Mouse (Mus musculus) heart, embryonic 14.5 days (tissue): ENCODE measurements around the gene Atp7a. TPM values are rescaled to one million over a fixed set of nuclear protein-coding genes. Genes with fewer than 3 reads are reported as not detected.

Source experiments
- ATAC-seq: fragments of 200-750 bp; cut with Nextera tagmentation; 2 replicates; pipeline ENCODE4 v1.8.0; 2017; ENCODE audit warnings: low read depth, moderate TSS enrichment; ENCODE audit not compliant: insufficient number of reproducible peaks, insufficient read depth, low FRiP score
- H3K27ac ChIP-seq, 2 experiments: fragments of 200-500 bp in 1 of 2; fragments of 300-500 bp in 1 of 2; sonication (generic) in 1 of 2; replicated peaks in 1 of 2; 2 replicates each; pipeline ENCODE4 v1.5.1; 2012 to 2014; ENCODE audit warnings: low read depth in 2 of 2, low read length in 2 of 2, control low read depth in 1 of 2, mild to moderate bottlenecking in 1 of 2, mixed read lengths in 1 of 2; ENCODE audit not compliant: control insufficient read depth in 1 of 2, insufficient read depth in 1 of 2
- H3K27me3 ChIP-seq: fragments of 300-500 bp; sonication (generic); 2 replicates; pipeline ENCODE4 v1.6.1; 2014; ENCODE audit warnings: mild to moderate bottlenecking, low read length, control low read depth; ENCODE audit not compliant: control insufficient read depth, insufficient read depth
- H3K36me3 ChIP-seq: fragments of 300-500 bp; sonication (generic); 2 replicates; pipeline ENCODE4 v1.6.1; 2014; ENCODE audit warnings: mild to moderate bottlenecking, control low read depth, low read length, mixed read lengths; ENCODE audit not compliant: control insufficient read depth, insufficient read depth
- H3K4me1 ChIP-seq, 2 experiments: fragments of 200-500 bp in 1 of 2; fragments of 300-500 bp in 1 of 2; sonication (generic) in 1 of 2; 2 replicates each; pipeline ENCODE4 v1.6.1; 2012 to 2014; ENCODE audit warnings: low read length in 2 of 2, control low read depth in 1 of 2, mixed read lengths in 1 of 2; ENCODE audit not compliant: control insufficient read depth in 2 of 2, insufficient read depth in 2 of 2
- H3K4me2 ChIP-seq: fragments of 300-500 bp; sonication (generic); 2 replicates; pipeline ENCODE4 v1.6.1; 2014; ENCODE audit warnings: mild to moderate bottlenecking, low read length
- H3K4me3 ChIP-seq, 2 experiments: fragments of 200-500 bp in 1 of 2; fragments of 300-500 bp in 1 of 2; sonication (generic) in 1 of 2; 2 replicates each; pipeline ENCODE4 v1.5.1; 2012 to 2014; ENCODE audit warnings: low read length in 2 of 2, mild to moderate bottlenecking in 2 of 2, control low read depth in 1 of 2, low read depth in 1 of 2, moderate library complexity in 1 of 2; ENCODE audit not compliant: control insufficient read depth in 1 of 2, insufficient read depth in 1 of 2
- H3K9ac ChIP-seq: fragments of 300-500 bp; sonication (generic); 2 replicates; pipeline ENCODE4 v1.6.1; 2014; ENCODE audit warnings: mild to moderate bottlenecking, low read length
- H3K9me3 ChIP-seq: fragments of 300-500 bp; sonication (generic); 2 replicates; pipeline ENCODE4 v1.6.1; 2016; ENCODE audit warnings: low read length, control low read depth; ENCODE audit not compliant: control insufficient read depth
- WGBS: fragments of 180-500 bp; shearing (Covaris S2); extraction: QIAGEN DNeasy Blood & Tissue Kit; methylation state at CpG from one replicate; pipeline ENCODE4 v1.1.7; 2014; 5-methylcytosine and 5-hydroxymethylcytosine counted together
- polyA plus RNA-seq: library from polyadenylated mRNA; unstranded; fragments of >200 nt; fragmentation: Nextera tagmentation; extraction: Ambion mirVana; gene quantifications from 2 replicates; pipeline ENCODE4 v1.2.1, GENCODE M21; 2014

Atp7a gene
- polyA plus RNA-seq, 1 experiment from 2014 or later, result 17.1 TPM

GRCm38 (mm10) chrX:106082518-106082917 is 55.4 kb downstream of the Atp7a start:
- H3K36me3 ChIP-seq, result peaks cover 8% of the 10 kb centered on the region; the same call in 1 of the 2 replicates
- H3K4me3 ChIP-seq, result no peak overlapping the region
- H3K4me1 ChIP-seq, result no peaks in the 10 kb centered on the region
- H3K27ac ChIP-seq, result no peak overlapping the region
- H3K9ac ChIP-seq, result no peak overlapping the region
- H3K4me2 ChIP-seq, result no peak overlapping the region
- ATAC-seq, result no peak
- H3K9me3 ChIP-seq, result 0 out of 2 replicates have a peak, but pooled peaks cover 4% of the 10 kb centered on the region
- no peaks in the 10 kb centered on the region for H3K27me3 ChIP-seq

- H3K27me3 ChIP-seq, result no peaks in the 10 kb centered on the region
- peaks cover 8% of the 10 kb centered on the region; the same call in 1 of the 2 replicates for H3K36me3 ChIP-seq
- no peak overlapping the region for H3K4me3 ChIP-seq
- no peak overlapping the region for H3K27ac ChIP-seq
- no peak overlapping the region for H3K9ac ChIP-seq
- no peak for ATAC-seq
- H3K9me3 ChIP-seq, result no peaks in the 10 kb centered on the region
- no peaks in the 10 kb centered on the region for H3K4me1 ChIP-seq
- H3K4me2 ChIP-seq, result no peak overlapping the region
- WGBS, result 81% methylated on average over 3 of the region's 3 CpGs
Measured at GRCm38 (mm10) chrX:106085132-106085531, 58.1 kb downstream of the Atp7a start.

GRCm38 (mm10) chrX:106085564-106085963 is 58.5 kb downstream of the Atp7a start:
- Histone ChIP-seq H3K27me3 (no peaks in the 10 kb centered on the region), H3K4me3 (no peak overlapping the region), H3K9me3 (no peaks in the 10 kb centered on the region), H3K4me1 (no peaks in the 10 kb centered on the region), H3K4me2 (no peak overlapping the region), H3K27ac (no peak overlapping the region), H3K9ac (no peak overlapping the region), H3K36me3 (peaks cover 8% of the 10 kb centered on the region; the same call in 1 of the 2 replicates)
- ATAC-seq, result no peak
- WGBS, result 92% methylated on average over 2 of the region's 2 CpGs

- peak overlapping the region in 1 of 2 experiments; percentile 44; a peak in 1 of 4 replicates for H3K27ac ChIP-seq
- no peaks in the 10 kb centered on the region for H3K27me3 ChIP-seq
- no peak for ATAC-seq
- H3K4me1 ChIP-seq, result no peaks in the 10 kb centered on the region
- H3K4me3 ChIP-seq, result no peak overlapping the region
- WGBS, result 31% methylated on average over 5 of the region's 5 CpGs
- H3K9ac ChIP-seq, result no peak overlapping the region
- H3K9me3 ChIP-seq, result no peaks in the 10 kb centered on the region
- 0 out of 2 replicates have a peak overlapping the region, but pooled peaks have one; percentile 16 for H3K4me2 ChIP-seq
- H3K36me3 ChIP-seq, result 0 out of 2 replicates have a peak, but pooled peaks cover 7% of the 10 kb centered on the region
Measured at GRCm38 (mm10) chrX:106092939-106093338, 65.9 kb downstream of the Atp7a start.

- WGBS, result 48% methylated on average over 2 of the region's 2 CpGs
- Histone ChIP-seq H3K9ac (no peak overlapping the region), H3K4me2 (no peak overlapping the region), H3K36me3 (peaks cover 36% of the 10 kb centered on the region), H3K4me3 (no peak overlapping the region), H3K27me3 (no peaks in the 10 kb centered on the region), H3K4me1 (no peaks in the 10 kb centered on the region), H3K27ac (no peak overlapping the region), H3K9me3 (no peaks in the 10 kb centered on the region)
- ATAC-seq, result no peak
Measured at GRCm38 (mm10) chrX:106105464-106105863, 78.4 kb downstream of the Atp7a start.

GRCm38 (mm10) chrX:106113881-106114280 is 86.8 kb downstream of the Atp7a start:
- H3K9ac ChIP-seq, result no peak overlapping the region
- H3K4me3 ChIP-seq, result no peak overlapping the region
- H3K27ac ChIP-seq, result no peak overlapping the region
- 80% methylated on average over 4 of the region's 4 CpGs for WGBS
- H3K4me2 ChIP-seq, result no peak overlapping the region
- no peaks in the 10 kb centered on the region for H3K9me3 ChIP-seq
- H3K36me3 ChIP-seq, result peaks cover 17% of the 10 kb centered on the region
- ATAC-seq, result no peak
- H3K4me1 ChIP-seq, result no peaks in the 10 kb centered on the region
- H3K27me3 ChIP-seq, result no peaks in the 10 kb centered on the region

GRCm38 (mm10) chrX:106114674-106115073 is 87.6 kb downstream of the Atp7a start:
- WGBS, result 61% methylated on average over 1 of the region's 1 CpGs
- H3K27ac ChIP-seq, result no peak overlapping the region
- H3K4me3 ChIP-seq, result no peak overlapping the region
- no peak overlapping the region for H3K4me2 ChIP-seq
- H3K9me3 ChIP-seq, result no peaks in the 10 kb centered on the region
- H3K27me3 ChIP-seq, result no peaks in the 10 kb centered on the region
- H3K4me1 ChIP-seq, result no peaks in the 10 kb centered on the region
- no peak overlapping the region for H3K9ac ChIP-seq
- ATAC-seq, result no peak
- H3K36me3 ChIP-seq, result peaks cover 17% of the 10 kb centered on the region

- H3K36me3 ChIP-seq, result peaks cover 27% of the 10 kb centered on the region
- 78% methylated on average over 2 of the region's 2 CpGs for WGBS
- no peak overlapping the region for H3K4me3 ChIP-seq
- no peak overlapping the region for H3K9ac ChIP-seq
- ATAC-seq, result no peak
- no peak overlapping the region for H3K4me2 ChIP-seq
- H3K4me1 ChIP-seq, result no peaks in the 10 kb centered on the region
- H3K27me3 ChIP-seq, result no peaks in the 10 kb centered on the region
- H3K27ac ChIP-seq, result no peak overlapping the region
- no peaks in the 10 kb centered on the region for H3K9me3 ChIP-seq
Measured at GRCm38 (mm10) chrX:106122823-106123222, 95.7 kb downstream of the Atp7a start.
